Mouse (Mus musculus): ENCODE measurements at regions not wholly inside any gene's neighbourhood (a gene's known extent, or its start where the extent isn't known, plus 50 kb on each side); places are given as distances from the start of the nearest gene placed in this dataset.
"Not testable (repeated sequence)": the region's sequence is repeated elsewhere in the genome, so short reads cannot be mapped to it uniquely, and the experiment has no call there.

GRCm38 (mm10) chr8:12451857-12452256, 56.8 kb downstream of the Sox1 start:
- ATAC-seq (ENCODE audit: insufficient number of reproducible peaks, low FRiP score, low TSS enrichment), result no peak

- ATAC-seq (ENCODE audit: insufficient number of reproducible peaks, low FRiP score, low TSS enrichment), result not testable (repeated sequence)
Observed at GRCm38 (mm10) chr8:12455376-12455775, 60.3 kb downstream of the Sox1 start.

DNA sequence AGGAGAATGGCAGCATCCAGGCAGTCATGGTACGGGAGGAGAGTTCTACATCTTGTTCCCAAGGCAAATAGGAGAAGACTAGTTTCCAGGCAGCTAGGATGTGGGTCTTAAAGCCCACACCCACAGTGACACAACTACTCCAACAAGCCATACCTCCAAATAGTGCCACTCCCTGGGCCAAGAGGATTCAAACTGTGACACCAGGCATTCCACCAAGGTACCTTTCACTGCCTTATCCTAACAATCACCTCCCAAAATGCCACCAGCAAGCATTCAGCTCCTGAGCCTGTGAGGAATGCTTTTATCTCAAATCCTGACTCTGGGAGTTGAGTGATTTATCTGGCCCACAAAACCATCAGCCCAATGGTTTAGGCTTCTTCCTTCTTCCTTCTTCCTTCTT, 61.2 kb downstream of the Sox1 start:
- no peak for ATAC-seq (ENCODE audit: insufficient number of reproducible peaks, low FRiP score, low TSS enrichment)

DNA sequence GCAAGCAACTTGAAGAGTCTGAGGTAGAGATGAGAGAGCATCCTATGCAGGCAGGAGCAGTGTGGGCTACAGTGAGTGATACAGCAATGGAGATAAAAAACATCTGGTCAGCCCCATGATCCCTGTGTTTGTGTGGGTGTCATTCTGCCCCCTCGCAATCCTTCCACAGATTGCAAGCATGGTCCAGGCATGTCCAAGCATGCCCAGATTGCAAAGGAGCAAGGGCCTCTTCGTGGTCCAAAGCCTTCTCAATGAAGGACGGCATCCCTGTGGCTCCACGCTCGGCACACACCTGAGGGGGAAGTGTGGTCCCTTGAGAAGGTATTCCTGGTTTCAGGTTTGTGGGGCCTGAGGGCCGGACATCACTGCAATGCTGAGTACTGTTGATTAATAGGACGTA, 61.9 kb downstream of the Sox1 start:
- no peak; the same call in 1 of the 2 replicates for ATAC-seq (ENCODE audit: insufficient number of reproducible peaks, low FRiP score, low TSS enrichment)

GRCm38 (mm10) chr8:12466845-12467244, 71.8 kb downstream of the Sox1 start:
- no peak for ATAC-seq (ENCODE audit: insufficient number of reproducible peaks, low FRiP score, low TSS enrichment)

DNA sequence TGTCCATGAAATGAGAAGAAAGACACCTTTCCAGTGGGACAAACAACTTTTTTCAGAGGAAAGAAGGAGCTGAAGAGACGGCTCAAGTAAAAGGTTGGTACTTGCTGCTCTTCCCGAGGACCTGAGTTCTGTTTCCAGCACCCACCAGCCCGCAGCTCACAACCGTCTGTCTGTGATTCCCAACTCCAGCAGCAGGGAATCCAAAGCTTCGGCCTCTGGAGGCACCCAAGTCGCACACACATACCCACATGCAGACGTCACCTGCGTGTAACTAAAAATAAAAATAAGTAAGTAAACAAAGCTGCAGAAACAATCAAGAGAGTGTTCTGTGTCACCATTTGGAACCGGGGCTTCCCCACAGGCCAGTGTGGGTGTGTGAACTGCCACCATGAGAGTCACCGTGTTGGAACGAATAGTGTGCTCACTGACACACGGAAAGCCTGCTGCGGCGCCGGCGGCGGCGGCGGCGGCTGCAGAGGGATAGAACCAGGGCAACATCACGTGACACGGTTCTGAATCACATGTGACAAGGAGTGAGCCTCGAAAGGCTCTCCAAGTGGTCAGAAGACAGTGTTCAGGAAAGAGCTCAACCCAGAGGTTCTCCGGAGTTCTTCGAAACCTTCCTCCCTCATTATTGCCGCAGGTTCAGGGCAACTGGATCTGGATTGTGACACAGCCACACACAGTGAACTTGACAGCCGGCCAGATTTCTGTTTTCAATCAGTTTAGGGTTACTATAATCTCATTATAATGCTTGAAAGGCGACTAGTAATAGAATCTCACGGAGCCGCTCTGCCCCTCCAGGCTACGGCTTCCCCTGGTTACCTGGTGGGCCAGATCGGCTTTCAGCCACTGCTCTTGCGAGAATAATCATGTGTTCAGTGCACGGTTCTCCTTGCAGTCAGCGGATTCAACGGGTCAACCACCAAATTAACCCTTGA, 72.6 kb downstream of the Sox1 start:
- no peak for ATAC-seq (ENCODE audit: insufficient number of reproducible peaks, low FRiP score, low TSS enrichment)

- ATAC-seq (ENCODE audit: insufficient number of reproducible peaks, low FRiP score, low TSS enrichment), result no peak
Observed at GRCm38 (mm10) chr8:12477449-12478401, 82.6 kb downstream of the Sox1 start.

DNA sequence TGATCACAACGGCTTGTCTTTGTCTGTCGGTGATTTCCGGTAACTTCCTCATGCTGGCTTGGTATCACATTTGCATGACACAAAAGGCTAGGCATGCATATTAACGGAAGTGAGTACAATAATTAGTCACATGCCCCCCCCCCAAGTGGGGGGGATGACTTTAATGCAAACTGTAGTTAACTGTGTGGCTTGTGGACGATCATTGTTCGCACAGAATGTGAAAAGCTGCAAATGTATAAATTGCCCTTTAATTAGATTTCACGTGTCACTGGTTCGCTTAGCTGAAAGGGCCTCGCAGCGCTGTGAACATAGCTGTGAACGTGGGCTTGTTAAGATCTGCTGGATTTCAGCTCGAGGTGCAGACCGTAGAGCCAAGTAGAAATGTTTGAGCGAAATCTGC, 86.8 kb downstream of the Sox1 start:
- ATAC-seq (ENCODE audit: insufficient number of reproducible peaks, low FRiP score, low TSS enrichment), result no peak

GRCm38 (mm10) chr8:12483551-12483950, 88.5 kb downstream of the Sox1 start:
- no peak for ATAC-seq (ENCODE audit: insufficient number of reproducible peaks, low FRiP score, low TSS enrichment)

DNA sequence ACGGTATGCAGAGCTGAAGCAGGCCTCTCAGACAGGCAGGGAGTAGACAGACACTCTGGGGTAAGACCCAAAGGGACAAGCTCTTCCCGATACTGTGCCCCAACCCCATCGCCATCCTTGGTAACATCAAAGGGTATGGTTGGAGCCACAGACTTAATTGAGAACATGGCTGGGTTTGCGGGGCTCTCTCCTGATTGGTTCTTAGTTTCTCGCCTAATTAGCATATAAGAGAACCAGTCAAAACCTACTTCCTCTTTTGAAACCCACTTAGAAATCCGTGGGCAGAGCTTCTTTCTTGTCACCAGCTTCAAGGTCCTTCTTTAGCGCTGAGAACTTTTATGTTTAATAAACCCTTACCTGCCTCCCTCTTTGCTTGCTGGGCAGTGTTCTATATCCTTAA, 87.5 kb upstream of the Spaca7 start:
- no peak for ATAC-seq (ENCODE audit: insufficient number of reproducible peaks, low FRiP score, low TSS enrichment)

DNA sequence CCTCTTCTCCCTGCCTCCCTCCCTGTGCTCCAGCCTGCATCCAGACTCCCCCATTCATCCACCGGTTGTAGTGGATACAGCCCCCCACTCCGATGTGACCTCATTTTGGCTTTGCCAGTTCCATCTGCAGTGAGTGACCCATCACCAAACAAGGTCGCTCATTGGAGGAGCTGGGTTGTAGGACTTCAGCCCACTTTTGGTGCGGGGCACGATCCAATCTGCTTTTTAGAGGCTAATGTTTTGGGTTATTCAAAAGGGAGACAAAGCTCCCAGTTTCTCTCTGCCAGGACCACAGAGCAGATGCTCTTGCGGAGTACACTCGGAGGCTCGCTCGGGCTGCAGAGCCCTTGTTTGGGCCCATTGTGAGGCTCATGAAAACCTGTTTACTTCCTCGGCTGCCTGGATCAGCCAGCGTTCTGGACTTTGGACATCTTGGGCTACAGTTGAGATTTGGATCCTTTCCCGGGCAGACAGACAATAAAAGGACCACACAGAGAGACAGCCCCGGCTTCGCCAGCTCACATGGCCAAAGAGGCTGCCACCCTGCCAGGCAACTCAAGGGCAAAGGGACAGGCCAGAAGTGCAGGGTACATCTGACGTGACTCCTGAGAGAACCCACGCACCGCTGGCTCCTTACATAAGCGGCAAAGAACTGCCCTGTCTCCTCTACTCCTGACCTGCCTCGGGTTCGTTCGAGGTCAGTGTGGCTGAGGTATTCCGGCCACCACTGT, 86.3 kb upstream of the Spaca7 start:
- peak; percentile 54 for ATAC-seq (ENCODE audit: insufficient number of reproducible peaks, low FRiP score, low TSS enrichment)

DNA sequence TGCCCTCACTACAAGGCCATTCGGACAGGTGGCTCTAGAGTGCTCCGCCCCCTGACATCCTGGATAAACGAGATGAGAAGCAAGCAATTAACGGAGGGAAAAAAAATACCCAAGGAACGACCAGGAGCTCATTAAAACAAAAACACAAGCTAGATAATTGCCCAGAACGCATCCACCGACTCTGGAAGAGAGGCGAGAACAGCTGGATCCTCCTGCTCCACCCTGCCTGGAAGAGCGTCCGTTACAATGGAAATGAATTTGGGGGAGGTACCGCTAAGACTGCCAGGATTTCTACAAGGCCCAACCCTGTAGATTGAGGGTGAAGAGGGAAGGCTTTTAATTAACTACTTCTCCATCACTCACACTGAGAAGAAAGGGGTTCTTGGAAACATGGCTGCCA, 85.6 kb upstream of the Spaca7 start:
- ATAC-seq (ENCODE audit: insufficient number of reproducible peaks, low FRiP score, low TSS enrichment), result no peak

DNA sequence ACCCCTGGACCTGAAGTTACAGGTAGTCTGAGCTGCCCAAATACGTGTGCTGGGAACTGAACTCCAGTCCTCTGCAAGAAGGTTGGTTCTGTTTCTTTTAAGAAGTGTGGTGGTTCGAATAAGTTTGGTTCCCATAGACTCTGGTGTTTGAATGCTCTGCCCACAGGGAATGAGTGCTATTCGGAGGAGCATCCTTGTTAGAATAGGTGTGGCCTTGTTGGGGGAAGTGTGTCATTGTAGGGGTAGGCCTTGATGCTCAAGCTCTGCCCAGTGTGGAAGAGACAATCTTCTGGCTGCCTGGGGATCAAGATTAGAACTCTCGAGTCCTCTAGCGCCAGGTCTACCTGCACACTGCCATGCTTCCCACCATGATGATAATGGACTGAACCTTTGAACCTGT, 83.6 kb upstream of the Spaca7 start:
- ATAC-seq (ENCODE audit: insufficient number of reproducible peaks, low FRiP score, low TSS enrichment), result no peak

DNA sequence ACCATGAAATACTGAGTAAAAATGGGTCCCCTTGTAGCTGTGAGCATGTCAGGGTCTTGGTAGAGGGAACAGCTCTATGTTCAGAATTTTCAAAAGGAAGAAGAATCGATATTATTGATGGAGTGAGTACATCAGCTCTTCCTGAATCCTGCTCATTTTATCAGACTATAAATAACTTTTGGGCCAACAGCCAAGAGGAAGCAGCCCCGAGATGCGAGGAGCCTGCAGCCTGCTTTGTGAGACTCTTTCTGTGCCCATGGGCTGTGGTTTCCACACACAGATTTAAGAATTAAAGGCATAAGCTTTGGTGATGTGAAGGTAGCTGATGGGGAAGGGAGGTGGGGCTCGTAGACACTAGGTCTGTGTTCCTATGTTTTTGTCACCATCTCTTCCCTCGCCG, 81.4 kb upstream of the Spaca7 start:
- no peak for ATAC-seq (ENCODE audit: insufficient number of reproducible peaks, low FRiP score, low TSS enrichment)

- ATAC-seq (ENCODE audit: insufficient number of reproducible peaks, low FRiP score, low TSS enrichment), result no peak
Observed at GRCm38 (mm10) chr8:12492461-12492860, 80.4 kb upstream of the Spaca7 start.

DNA sequence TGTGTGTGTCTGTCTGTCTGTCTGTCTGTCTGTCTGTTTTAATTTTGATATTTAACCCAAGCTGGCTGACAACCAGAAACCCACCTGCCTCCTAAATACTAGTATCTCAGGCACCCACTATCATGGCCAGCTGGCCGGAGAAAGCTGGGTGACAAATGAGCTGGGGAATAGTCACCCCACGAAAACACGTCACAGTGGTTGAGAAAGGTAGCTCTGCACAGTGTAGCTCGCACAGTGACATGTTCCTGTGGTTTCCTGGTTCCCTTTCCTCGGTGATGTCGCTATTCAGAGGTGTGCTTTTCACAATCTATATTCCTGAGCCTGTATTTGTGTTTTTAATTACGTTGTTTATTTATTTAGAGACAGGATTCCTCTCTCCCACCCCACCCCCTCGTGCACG, 78.3 kb upstream of the Spaca7 start:
- no peak for ATAC-seq (ENCODE audit: insufficient number of reproducible peaks, low FRiP score, low TSS enrichment)

DNA sequence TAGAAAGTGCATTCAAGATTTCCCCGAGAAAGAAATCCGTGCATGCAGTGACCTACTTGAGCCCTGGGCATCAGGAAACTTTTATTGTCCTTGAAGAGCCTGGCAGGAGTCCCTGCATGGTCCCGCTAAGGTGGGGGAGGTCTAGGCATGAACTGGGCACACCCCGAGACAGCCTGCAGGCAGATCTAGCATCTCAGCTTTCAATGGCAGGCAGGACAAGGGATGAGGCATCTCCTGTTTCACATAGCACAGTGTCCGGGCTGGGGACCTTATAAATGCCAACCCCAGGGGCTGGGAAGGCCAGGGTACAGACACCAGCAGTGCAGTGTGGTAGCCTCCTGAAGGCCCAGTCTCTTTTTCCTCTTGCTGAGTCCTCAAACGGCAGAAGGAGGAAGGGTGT, 75.4 kb upstream of the Spaca7 start:
- ATAC-seq (ENCODE audit: insufficient number of reproducible peaks, low FRiP score, low TSS enrichment), result no peak

DNA sequence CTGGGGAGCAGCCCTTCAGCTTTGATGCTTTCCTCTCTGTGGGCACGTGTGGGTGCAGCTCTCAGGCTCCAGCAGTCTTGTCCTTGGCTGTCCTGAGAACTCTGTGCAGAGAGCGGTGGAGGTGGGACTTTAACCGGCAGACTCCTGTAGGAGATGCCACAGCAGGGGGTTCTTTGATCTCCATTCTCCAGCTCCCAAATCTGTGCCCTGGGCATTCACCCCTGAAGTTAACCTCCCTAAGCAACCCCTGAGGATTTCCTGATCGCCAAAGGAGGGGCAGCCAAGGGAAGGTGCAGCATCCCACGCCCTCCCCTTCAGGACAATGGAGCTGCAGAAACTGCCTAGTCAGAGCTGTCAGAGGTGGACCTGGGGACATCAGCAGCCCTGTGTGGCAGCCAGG, 73.2 kb upstream of the Spaca7 start:
- no peak for ATAC-seq (ENCODE audit: insufficient number of reproducible peaks, low FRiP score, low TSS enrichment)

GRCm38 (mm10) chr8:12500291-12500690, 72.5 kb upstream of the Spaca7 start:
- no peak for ATAC-seq (ENCODE audit: insufficient number of reproducible peaks, low FRiP score, low TSS enrichment)

GRCm38 (mm10) chr8:12501824-12502223, 71.0 kb upstream of the Spaca7 start:
- no peak for ATAC-seq (ENCODE audit: insufficient number of reproducible peaks, low FRiP score, low TSS enrichment)

Data from cerebellum, adult (tissue).